Mouse (Mus musculus): ENCODE data around the gene Csnk2a1. TPM values are rescaled to one million over a fixed set of nuclear protein-coding genes. Genes with fewer than 3 reads are reported as not detected.

Gene Csnk2a1
- polyA plus RNA-seq, 1 experiment from 2014 or later = 135 TPM

DNA sequence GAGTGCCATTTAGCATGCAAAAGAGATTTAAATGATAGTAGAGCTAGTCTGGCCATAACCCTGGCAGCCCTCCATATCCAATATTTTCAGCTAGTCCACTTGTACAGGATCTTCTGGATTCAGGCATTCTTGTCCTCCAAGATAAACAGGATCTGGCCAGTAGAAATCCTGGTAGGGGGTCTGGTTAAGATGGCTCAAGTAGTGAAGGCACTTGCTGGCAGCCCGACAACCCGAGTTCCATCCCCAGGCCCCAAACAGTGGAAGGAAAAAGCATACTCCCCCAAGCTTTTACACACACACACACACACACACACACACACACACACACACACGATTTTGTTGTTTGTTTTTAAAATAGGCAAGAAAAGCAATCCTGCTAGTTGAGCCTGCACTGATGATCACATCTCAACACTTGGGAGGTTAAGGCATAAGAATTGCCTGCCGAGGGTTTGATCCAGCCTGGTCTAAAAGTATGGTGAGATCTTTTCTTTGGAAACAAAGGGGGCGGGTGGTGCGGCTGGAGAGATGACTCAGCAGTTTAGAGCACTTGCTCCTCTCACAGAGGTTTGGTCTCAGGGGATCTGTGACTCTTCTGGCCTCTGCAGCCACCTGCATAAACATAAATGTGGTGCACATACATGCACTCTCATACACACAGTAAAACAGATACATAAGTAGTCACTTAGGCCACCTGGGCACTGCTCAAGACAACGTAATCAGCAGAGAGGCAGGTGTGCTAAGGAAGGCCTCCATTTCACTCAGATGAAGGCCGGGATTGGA is 2.9 kb upstream of the Csnk2a1 start:
- ATAC-seq (ENCODE audit: low FRiP score) (no peak), DNase-seq (ENCODE audit: low spot score) (no peak)
- H3K4me3 ChIP-seq (ENCODE audit: low read depth, low read length) = no peak overlapping the region
- no peaks in the 10 kb centered on the region; the same call in 1 of the 2 replicates for H3K4me1 ChIP-seq (replicated peaks; ENCODE audit: control insufficient read depth, insufficient read depth, low read length)
- WGBS = 62% methylated on average over 8 of the region's 8 CpGs
- H3K27ac ChIP-seq (ENCODE audit: low read depth, low read length) = no peak overlapping the region
- no peaks in the 10 kb centered on the region for H3K36me3 ChIP-seq (ENCODE audit: control insufficient read depth, insufficient read depth, low read length)
- no peak overlapping the region for H3K4me2 ChIP-seq (replicated peaks; ENCODE audit: low read depth, low read length)
- H3K9ac ChIP-seq (ENCODE audit: low read depth, low read length) = no peak overlapping the region
- H3K27me3 ChIP-seq (ENCODE audit: control insufficient read depth, insufficient read depth, low read length) = no peaks in the 10 kb centered on the region
- H3K9me3 ChIP-seq (ENCODE audit: control insufficient read depth, low read length) = no peaks in the 10 kb centered on the region

- WGBS = 83% methylated on average over 7 of the region's 7 CpGs
- H3K4me3 ChIP-seq (ENCODE audit: low read depth, low read length) = no peak overlapping the region
- no peak for DNase-seq (ENCODE audit: low spot score)
These were observed 1.1 kb upstream of the Csnk2a1 start for GRCm38 (mm10) chr2:152225536-152225935.

DNA sequence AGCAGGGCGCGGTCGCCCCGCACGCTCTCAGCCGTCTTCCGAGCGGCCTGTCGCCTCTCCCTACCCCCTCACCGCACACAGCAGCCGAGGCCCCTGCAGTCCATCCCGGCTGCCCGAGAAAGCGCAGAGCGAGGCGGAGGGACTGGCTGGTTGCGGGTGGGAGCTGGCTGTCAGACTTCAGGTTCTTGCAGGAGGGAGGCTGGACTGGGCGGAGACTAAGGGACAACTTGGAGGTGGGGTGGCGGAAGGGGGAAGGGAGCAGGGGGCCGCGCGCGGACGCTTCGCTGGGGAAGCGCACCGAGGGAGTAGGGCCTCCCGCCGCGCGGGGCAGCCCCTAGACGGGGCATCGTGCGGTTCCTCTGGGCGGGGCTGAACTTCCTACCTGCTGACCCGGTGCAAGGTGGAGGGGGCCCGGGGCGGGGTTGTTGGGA is 427 bp downstream of the Csnk2a1 start:
- H3K36me3 ChIP-seq (ENCODE audit: control insufficient read depth, insufficient read depth, low read length) = no peaks in the 10 kb centered on the region
- no peaks in the 10 kb centered on the region; the same call in 1 of the 2 replicates for H3K4me1 ChIP-seq (replicated peaks; ENCODE audit: control insufficient read depth, insufficient read depth, low read length)
- DNase-seq (ENCODE audit: low spot score) = peak; percentile 78
- peak overlapping the region; percentile 98 for H3K27ac ChIP-seq (ENCODE audit: low read depth, low read length)
- H3K9me3 ChIP-seq (ENCODE audit: control insufficient read depth, low read length) = no peaks in the 10 kb centered on the region
- H3K27me3 ChIP-seq (ENCODE audit: control insufficient read depth, insufficient read depth, low read length) = no peaks in the 10 kb centered on the region
- peak; percentile 85 for ATAC-seq (ENCODE audit: low FRiP score)
- peak overlapping the region; percentile 66 for H3K4me2 ChIP-seq (replicated peaks; ENCODE audit: low read depth, low read length)
- peak overlapping the region; percentile 97 for H3K9ac ChIP-seq (ENCODE audit: low read depth, low read length)
- WGBS = under 1% methylated on average over 38 of the region's 38 CpGs
- peak overlapping the region; percentile 97 for H3K4me3 ChIP-seq (ENCODE audit: low read depth, low read length)

More at GRCm38 (mm10) chr2:152225536-152225935, 1.1 kb upstream of the Csnk2a1 start:
- Histone ChIP-seq H3K9me3 (ENCODE audit: control insufficient read depth, low read length) (no peaks in the 10 kb centered on the region), H3K27ac (ENCODE audit: low read depth, low read length) (no peak overlapping the region), H3K27me3 (ENCODE audit: control insufficient read depth, insufficient read depth, low read length) (no peaks in the 10 kb centered on the region), H3K4me1 (replicated peaks; ENCODE audit: control insufficient read depth, insufficient read depth, low read length) (no peaks in the 10 kb centered on the region; the same call in 1 of the 2 replicates), H3K4me2 (replicated peaks; ENCODE audit: low read depth, low read length) (no peak overlapping the region), H3K36me3 (ENCODE audit: control insufficient read depth, insufficient read depth, low read length) (no peaks in the 10 kb centered on the region), H3K9ac (ENCODE audit: low read depth, low read length) (no peak overlapping the region)
- ATAC-seq (ENCODE audit: low FRiP score) = no peak

- Histone ChIP-seq H3K4me1 (replicated peaks; ENCODE audit: control insufficient read depth, insufficient read depth, low read length) (no peaks in the 10 kb centered on the region; the same call in 1 of the 2 replicates), H3K36me3 (ENCODE audit: control insufficient read depth, insufficient read depth, low read length) (no peaks in the 10 kb centered on the region), H3K27ac (ENCODE audit: low read depth, low read length) (no peak overlapping the region), H3K9me3 (ENCODE audit: control insufficient read depth, low read length) (no peaks in the 10 kb centered on the region), H3K4me3 (ENCODE audit: low read depth, low read length) (no peak overlapping the region), H3K9ac (ENCODE audit: low read depth, low read length) (no peak overlapping the region), H3K4me2 (replicated peaks; ENCODE audit: low read depth, low read length) (no peak overlapping the region), H3K27me3 (ENCODE audit: control insufficient read depth, insufficient read depth, low read length) (no peaks in the 10 kb centered on the region)
- DNase-seq (ENCODE audit: low spot score) = no peak
- ATAC-seq (ENCODE audit: low FRiP score) = no peak
These were observed 3.4 kb downstream of the Csnk2a1 start for GRCm38 (mm10) chr2:152230046-152230445.

GRCm38 (mm10) chr2:152237926-152238325 is 11.3 kb downstream of the Csnk2a1 start:
- ATAC-seq (ENCODE audit: low FRiP score) (no peak), DNase-seq (ENCODE audit: low spot score) (no peak)
- peaks cover 3% of the 10 kb centered on the region; the same call in 1 of the 2 replicates for H3K36me3 ChIP-seq (ENCODE audit: control insufficient read depth, insufficient read depth, low read length)
- 90% methylated on average over 1 of the region's 1 CpGs for WGBS
- H3K4me1 ChIP-seq (replicated peaks; ENCODE audit: control insufficient read depth, insufficient read depth, low read length) = no peaks in the 10 kb centered on the region
- H3K9me3 ChIP-seq (ENCODE audit: control insufficient read depth, low read length) = no peaks in the 10 kb centered on the region
- no peak overlapping the region for H3K27ac ChIP-seq (ENCODE audit: low read depth, low read length)
- no peak overlapping the region for H3K4me2 ChIP-seq (replicated peaks; ENCODE audit: low read depth, low read length)
- no peak overlapping the region for H3K4me3 ChIP-seq (ENCODE audit: low read depth, low read length)
- H3K27me3 ChIP-seq (ENCODE audit: control insufficient read depth, insufficient read depth, low read length) = no peaks in the 10 kb centered on the region
- H3K9ac ChIP-seq (ENCODE audit: low read depth, low read length) = no peak overlapping the region

- Histone ChIP-seq H3K4me2 (replicated peaks; ENCODE audit: low read depth, low read length) (no peak overlapping the region), H3K9me3 (ENCODE audit: control insufficient read depth, low read length) (no peaks in the 10 kb centered on the region), H3K4me1 (replicated peaks; ENCODE audit: control insufficient read depth, insufficient read depth, low read length) (no peaks in the 10 kb centered on the region), H3K36me3 (ENCODE audit: control insufficient read depth, insufficient read depth, low read length) (peaks cover 3% of the 10 kb centered on the region; the same call in 1 of the 2 replicates), H3K4me3 (ENCODE audit: low read depth, low read length) (no peak overlapping the region), H3K27ac (ENCODE audit: low read depth, low read length) (no peak overlapping the region), H3K27me3 (ENCODE audit: control insufficient read depth, insufficient read depth, low read length) (no peaks in the 10 kb centered on the region), H3K9ac (ENCODE audit: low read depth, low read length) (no peak overlapping the region)
- 69% methylated on average over 2 of the region's 2 CpGs for WGBS
- ATAC-seq (ENCODE audit: low FRiP score) (no peak), DNase-seq (ENCODE audit: low spot score) (no peak)
These were observed 13.9 kb downstream of the Csnk2a1 start for GRCm38 (mm10) chr2:152240580-152240979.

DNA sequence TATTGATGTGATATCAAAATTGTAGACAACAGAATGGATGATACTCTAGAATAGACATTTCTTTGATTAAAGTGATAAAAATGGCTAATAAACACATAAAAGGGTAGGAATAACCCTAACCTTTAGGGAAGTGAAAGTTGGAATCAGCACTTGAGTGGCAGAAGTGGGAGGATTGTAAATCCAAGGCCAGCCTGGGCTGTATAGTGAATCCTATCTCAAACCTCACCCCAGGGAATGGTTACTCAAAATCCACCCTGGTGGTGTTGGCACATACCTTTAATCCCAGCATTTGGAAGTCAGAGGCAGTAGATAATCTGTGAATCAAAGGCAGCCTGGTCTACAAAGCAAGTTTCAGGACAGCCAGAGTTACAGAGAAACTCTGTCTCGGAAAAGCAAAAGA is 20.6 kb downstream of the Csnk2a1 start:
- DNase-seq (ENCODE audit: low spot score) = no peak
- no peaks in the 10 kb centered on the region for H3K9me3 ChIP-seq (ENCODE audit: control insufficient read depth, low read length)
- peaks cover 2% of the 10 kb centered on the region; the same call in 1 of the 2 replicates for H3K36me3 ChIP-seq (ENCODE audit: control insufficient read depth, insufficient read depth, low read length)
- WGBS = 92% methylated on average over 1 of the region's 1 CpGs
- ATAC-seq (ENCODE audit: low FRiP score) = no peak
- no peaks in the 10 kb centered on the region for H3K27me3 ChIP-seq (ENCODE audit: control insufficient read depth, insufficient read depth, low read length)
- H3K4me2 ChIP-seq (replicated peaks; ENCODE audit: low read depth, low read length) = no peak overlapping the region
- H3K27ac ChIP-seq (ENCODE audit: low read depth, low read length) = no peak overlapping the region
- H3K4me3 ChIP-seq (ENCODE audit: low read depth, low read length) = no peak overlapping the region
- H3K9ac ChIP-seq (ENCODE audit: low read depth, low read length) = no peak overlapping the region
- H3K4me1 ChIP-seq (replicated peaks; ENCODE audit: control insufficient read depth, insufficient read depth, low read length) = no peaks in the 10 kb centered on the region

- ATAC-seq (ENCODE audit: low FRiP score) = no peak
- WGBS = 81% methylated on average over 2 of the region's 4 CpGs
- H3K27me3 ChIP-seq (ENCODE audit: control insufficient read depth, insufficient read depth, low read length) = no peaks in the 10 kb centered on the region
These were observed 23.9 kb downstream of the Csnk2a1 start for GRCm38 (mm10) chr2:152250511-152250910.

DNA sequence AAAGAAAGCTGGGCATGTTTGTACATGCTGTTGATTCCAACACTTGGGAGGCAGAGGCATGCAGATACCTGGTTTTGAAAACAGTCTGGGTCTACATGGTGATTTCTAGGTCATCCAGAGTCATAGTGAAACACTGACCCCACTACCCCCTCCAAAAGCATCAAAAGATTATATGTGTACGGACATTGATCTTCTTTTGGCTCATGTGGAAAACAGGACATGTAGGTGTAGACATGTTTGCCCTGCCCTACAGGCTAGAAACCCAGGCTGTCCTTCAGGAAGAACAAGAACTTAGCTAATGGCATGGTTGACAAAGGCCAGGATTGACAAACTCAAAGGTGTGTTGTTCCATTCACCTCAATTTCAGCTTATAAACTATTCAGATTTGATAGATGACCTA is 33.1 kb downstream of the Csnk2a1 start:
- no peak overlapping the region for H3K4me2 ChIP-seq (replicated peaks; ENCODE audit: low read depth, low read length)
- no peak overlapping the region for H3K9ac ChIP-seq (ENCODE audit: low read depth, low read length)
- DNase-seq (ENCODE audit: low spot score) (no peak), ATAC-seq (ENCODE audit: low FRiP score) (no peak)
- peaks cover 7% of the 10 kb centered on the region for H3K36me3 ChIP-seq (ENCODE audit: control insufficient read depth, insufficient read depth, low read length)
- H3K9me3 ChIP-seq (ENCODE audit: control insufficient read depth, low read length) = no peaks in the 10 kb centered on the region
- H3K27ac ChIP-seq (ENCODE audit: low read depth, low read length) = no peak overlapping the region
- no peak overlapping the region for H3K4me3 ChIP-seq (ENCODE audit: low read depth, low read length)
- no peaks in the 10 kb centered on the region for H3K4me1 ChIP-seq (replicated peaks; ENCODE audit: control insufficient read depth, insufficient read depth, low read length)
- H3K27me3 ChIP-seq (ENCODE audit: control insufficient read depth, insufficient read depth, low read length) = no peaks in the 10 kb centered on the region
- 97% methylated on average over 1 of the region's 1 CpGs for WGBS

More at GRCm38 (mm10) chr2:152250511-152250910, 23.9 kb downstream of the Csnk2a1 start:
- no peaks in the 10 kb centered on the region for H3K9me3 ChIP-seq (ENCODE audit: control insufficient read depth, low read length)
- no peak overlapping the region for H3K4me3 ChIP-seq (ENCODE audit: low read depth, low read length)
- H3K4me2 ChIP-seq (replicated peaks; ENCODE audit: low read depth, low read length) = no peak overlapping the region
- H3K4me1 ChIP-seq (replicated peaks; ENCODE audit: control insufficient read depth, insufficient read depth, low read length) = no peaks in the 10 kb centered on the region
- no peak overlapping the region for H3K9ac ChIP-seq (ENCODE audit: low read depth, low read length)
- peaks cover 9% of the 10 kb centered on the region; the same call in 1 of the 2 replicates for H3K36me3 ChIP-seq (ENCODE audit: control insufficient read depth, insufficient read depth, low read length)
- DNase-seq (ENCODE audit: low spot score) = no peak
- H3K27ac ChIP-seq (ENCODE audit: low read depth, low read length) = no peak overlapping the region

Measured in hindbrain, embryonic 11.5 days (tissue).